Mouse (Mus musculus) brown adipose tissue, adult 24 weeks (tissue): Measurements from ENCODE around the gene Htr3a. TPM values are rescaled to one million over a fixed set of nuclear protein-coding genes. Genes with fewer than 3 reads are reported as not detected.

Source experiments
- H3K27ac ChIP-seq: fragments of 200-500 bp; replicated peaks from 2 replicates; pipeline ENCODE4 v1.5.1; 2012; ENCODE audit warnings: low read depth, mild to moderate bottlenecking, low read length
- H3K4me1 ChIP-seq: fragments of 200-500 bp; 2 replicates; pipeline ENCODE4 v1.6.1; 2012; ENCODE audit warnings: low read length, mixed read lengths; ENCODE audit not compliant: control insufficient read depth, insufficient read depth, insufficient read length
- H3K4me3 ChIP-seq: fragments of 200-500 bp; 2 replicates; pipeline ENCODE4 v1.5.1; 2012; ENCODE audit warnings: low read depth, mild to moderate bottlenecking, low read length, moderate library complexity; ENCODE audit not compliant: insufficient read depth
- polyA plus RNA-seq: library from polyadenylated mRNA; stranded (reverse); fragments of >200 nt; gene quantifications from 2 replicates; pipeline ENCODE4 v1.2.4, GENCODE M21; 2012; ENCODE audit not compliant: missing spikeins, insufficient read depth, insufficient read length

Htr3a gene
- polyA plus RNA-seq, 1 experiment = not detected

- Histone ChIP-seq H3K27ac (no peak overlapping the region), H3K4me3 (no peak overlapping the region), H3K4me1 (peaks cover 2% of the 10 kb centered on the region; the same call in 1 of the 2 replicates)
These were observed 45.7 kb downstream of the Htr3a start for GRCm38 (mm10) chr9:48865235-48865634.

DNA sequence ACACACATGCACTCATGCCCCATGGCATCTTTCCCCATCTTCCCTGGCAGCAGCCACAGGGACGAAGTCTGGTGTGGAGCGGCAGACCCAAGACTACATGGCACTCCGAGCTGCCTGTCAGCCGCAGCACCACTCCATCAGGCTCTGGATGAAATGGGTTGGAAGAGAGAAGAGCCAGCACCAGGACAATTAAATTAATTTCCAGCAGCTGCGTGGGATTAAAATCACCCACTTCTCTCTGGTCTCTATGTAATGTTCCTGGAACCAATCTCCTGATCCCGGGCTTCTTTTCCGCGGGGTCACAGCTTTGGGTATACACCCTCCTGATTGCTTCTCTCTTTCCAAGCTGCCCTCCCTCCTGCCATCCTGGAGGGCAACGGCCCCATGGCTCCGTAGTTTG, 49.4 kb downstream of the Htr3a start:
- no peak overlapping the region for H3K27ac ChIP-seq
- H3K4me3 ChIP-seq = no peak overlapping the region
- no peaks in the 10 kb centered on the region; the same call in 1 of the 2 replicates for H3K4me1 ChIP-seq

- H3K27ac ChIP-seq = no peak overlapping the region
- no peak overlapping the region for H3K4me3 ChIP-seq
- no peaks in the 10 kb centered on the region; the same call in 1 of the 2 replicates for H3K4me1 ChIP-seq
These were observed 50.4 kb downstream of the Htr3a start for GRCm38 (mm10) chr9:48860526-48860845.

GRCm38 (mm10) chr9:48859828-48860525, 50.9 kb downstream of the Htr3a start:
- H3K27ac ChIP-seq = no peak overlapping the region
- H3K4me3 ChIP-seq = no peak overlapping the region
- H3K4me1 ChIP-seq = no peaks in the 10 kb centered on the region; the same call in 1 of the 2 replicates

DNA sequence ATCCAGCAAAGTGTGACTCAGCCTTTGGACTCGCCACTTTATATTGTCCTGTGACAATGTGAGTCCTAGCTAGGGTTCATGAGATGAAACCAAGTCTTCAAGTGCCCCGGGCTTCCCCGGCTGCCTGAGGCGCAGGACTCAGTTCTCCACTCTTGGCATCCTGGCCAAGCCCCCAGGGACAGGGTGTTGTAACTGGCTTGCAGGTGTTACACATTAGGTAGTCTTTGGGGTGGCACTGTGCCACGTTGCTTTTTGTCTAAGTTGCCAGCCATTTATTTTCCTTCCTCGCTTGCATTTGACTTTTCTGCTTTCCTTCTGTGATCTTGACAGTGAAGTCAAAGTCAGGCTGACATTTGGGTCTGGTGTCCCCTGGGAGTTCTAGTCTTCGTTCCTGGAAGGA, 53.0 kb downstream of the Htr3a start:
- H3K27ac ChIP-seq = no peak overlapping the region

GRCm38 (mm10) chr9:48856240-48856639, 54.7 kb downstream of the Htr3a start:
- Histone ChIP-seq H3K4me3 (no peak overlapping the region), H3K27ac (no peak overlapping the region), H3K4me1 (no peaks in the 10 kb centered on the region; the same call in 1 of the 2 replicates)

More for the DNA sequence above, 53.0 kb downstream of the Htr3a start:
- no peaks in the 10 kb centered on the region; the same call in 1 of the 2 replicates for H3K4me1 ChIP-seq
- no peak overlapping the region for H3K4me3 ChIP-seq

DNA sequence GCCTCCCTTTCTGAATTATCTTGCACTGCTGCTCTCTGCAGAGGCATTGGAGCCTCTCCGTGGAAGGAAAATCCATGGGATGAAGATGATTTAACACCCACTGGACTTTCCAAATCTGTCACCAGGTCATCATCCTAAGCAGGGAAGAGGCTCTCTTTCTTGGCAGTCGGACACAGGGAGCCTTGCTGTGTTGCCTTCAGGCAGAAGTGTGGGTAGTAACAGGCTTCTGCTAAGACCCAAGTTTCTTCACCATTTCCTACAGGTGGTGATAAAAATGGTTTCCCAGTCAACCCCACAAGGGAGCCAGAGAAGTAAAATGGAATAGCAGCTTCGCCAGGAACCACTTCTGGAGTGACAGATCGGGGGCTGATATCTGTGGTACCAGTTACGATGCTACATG, 61.4 kb downstream of the Htr3a start:
- Histone ChIP-seq H3K4me1 (no peaks in the 10 kb centered on the region), H3K4me3 (no peak overlapping the region), H3K27ac (no peak overlapping the region)

Other genes starting within 250 kb of the Htr3a start
- gene Zbtb16, start 74.9 kb downstream of the Htr3a start, polyA plus RNA-seq = 6.8 and 7.9 TPM in 2 replicates
- not detected in 2 replicates for gene Htr3b, start 53.9 kb upstream of the Htr3a start, polyA plus RNA-seq
- 5.5 and 9.6 TPM in 2 replicates for gene Usp28, start 74.3 kb upstream of the Htr3a start, polyA plus RNA-seq
- 3.8 and 5.7 TPM in 2 replicates for gene Zw10, start 144.5 kb upstream of the Htr3a start, polyA plus RNA-seq
- not detected in 2 replicates for gene Tmprss5, start 170.2 kb upstream of the Htr3a start, polyA plus RNA-seq